Mouse (Mus musculus) thymus, postnatal 4 days (tissue): ENCODE measurements around the gene Cacna1i.

Experiments used
- DNase-seq: peaks from one replicate; pipeline ENCODE4 v3.0.0; 2021

Gene Cacna1i

GRCm38 (mm10) chr15:80277625-80278024 is 9.4 kb upstream of the Cacna1i start:
- DNase-seq: peak; percentile 85

GRCm38 (mm10) chr15:80278121-80278759 is 8.8 kb upstream of the Cacna1i start:
- DNase-seq: no peak

GRCm38 (mm10) chr15:80279053-80279452 is 8.0 kb upstream of the Cacna1i start:
- DNase-seq: no peak

- peak; percentile 77 for DNase-seq
Observed at GRCm38 (mm10) chr15:80280646-80281045, 6.4 kb upstream of the Cacna1i start.

DNA sequence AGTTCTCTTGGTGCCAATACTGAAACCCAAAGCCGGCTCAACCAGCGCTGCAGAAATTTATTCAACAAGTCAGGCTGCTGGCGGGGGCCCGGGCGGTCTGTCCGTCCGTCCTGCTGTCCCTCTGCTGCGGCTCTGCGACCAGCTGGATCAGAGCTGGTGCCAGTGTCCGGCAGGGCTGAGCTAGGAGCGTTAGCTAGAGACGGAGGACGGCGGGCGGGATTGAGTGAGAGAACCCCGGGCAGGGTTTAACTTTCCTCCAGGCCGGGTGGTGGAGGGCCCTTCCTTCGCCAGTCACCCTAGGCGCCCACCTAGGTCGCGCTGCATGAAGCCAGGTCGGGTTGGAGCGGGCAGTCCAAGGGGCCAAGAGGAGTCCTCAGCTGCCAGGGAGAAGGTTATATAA is 998 bp downstream of the Cacna1i start:
- DNase-seq: peak; percentile 16

DNA sequence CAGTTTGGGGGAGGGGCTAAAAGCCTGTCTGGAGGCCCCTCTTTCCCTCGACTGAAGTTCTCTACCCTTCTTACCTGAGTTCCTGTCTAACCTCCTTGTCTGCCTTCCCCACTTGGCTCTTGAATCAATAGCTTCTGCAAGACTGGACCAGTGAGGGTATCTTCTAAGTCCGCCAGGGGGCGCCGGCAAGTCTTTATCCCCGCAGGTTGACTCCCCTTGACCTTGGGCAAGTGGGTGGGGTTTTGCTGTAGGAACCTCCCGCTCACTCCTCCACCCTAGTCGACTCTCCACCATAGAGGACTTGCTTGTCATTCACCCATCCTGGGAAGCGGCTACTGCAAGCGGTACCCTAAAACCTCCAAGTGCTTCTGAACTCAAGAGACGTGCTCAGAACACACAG is 2.4 kb downstream of the Cacna1i start:
- DNase-seq: peak; percentile 92

DNA sequence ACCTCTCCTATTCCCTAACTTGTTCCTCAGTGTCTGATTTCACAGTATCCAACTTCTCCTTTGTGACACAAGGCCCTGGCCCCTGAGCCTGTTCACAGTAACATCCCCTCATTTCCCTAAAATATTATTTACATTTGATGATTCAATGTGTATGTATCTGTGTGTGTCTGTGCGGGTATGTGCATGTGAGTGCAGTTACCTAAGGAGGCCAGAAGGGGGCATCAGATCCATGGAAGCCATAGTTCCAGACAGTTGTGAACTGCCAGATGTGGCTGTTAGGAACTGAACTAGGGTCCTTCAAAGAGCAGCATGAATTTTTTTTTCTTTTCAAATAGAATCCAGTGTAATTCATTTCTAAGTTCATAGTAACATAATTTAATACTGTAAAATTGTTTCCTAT is 10.1 kb downstream of the Cacna1i start:
- DNase-seq: no peak

GRCm38 (mm10) chr15:80303779-80304178 is 16.7 kb downstream of the Cacna1i start:
- DNase-seq: no peak

GRCm38 (mm10) chr15:80304188-80304587 is 17.1 kb downstream of the Cacna1i start:
- DNase-seq: no peak

- DNase-seq: no peak
Observed at GRCm38 (mm10) chr15:80306146-80306545, 19.1 kb downstream of the Cacna1i start.

GRCm38 (mm10) chr15:80314731-80315130 is 27.7 kb downstream of the Cacna1i start:
- peak; percentile 18 for DNase-seq

- DNase-seq: no peak
Observed at GRCm38 (mm10) chr15:80316966-80317634, 30.1 kb downstream of the Cacna1i start.

DNA sequence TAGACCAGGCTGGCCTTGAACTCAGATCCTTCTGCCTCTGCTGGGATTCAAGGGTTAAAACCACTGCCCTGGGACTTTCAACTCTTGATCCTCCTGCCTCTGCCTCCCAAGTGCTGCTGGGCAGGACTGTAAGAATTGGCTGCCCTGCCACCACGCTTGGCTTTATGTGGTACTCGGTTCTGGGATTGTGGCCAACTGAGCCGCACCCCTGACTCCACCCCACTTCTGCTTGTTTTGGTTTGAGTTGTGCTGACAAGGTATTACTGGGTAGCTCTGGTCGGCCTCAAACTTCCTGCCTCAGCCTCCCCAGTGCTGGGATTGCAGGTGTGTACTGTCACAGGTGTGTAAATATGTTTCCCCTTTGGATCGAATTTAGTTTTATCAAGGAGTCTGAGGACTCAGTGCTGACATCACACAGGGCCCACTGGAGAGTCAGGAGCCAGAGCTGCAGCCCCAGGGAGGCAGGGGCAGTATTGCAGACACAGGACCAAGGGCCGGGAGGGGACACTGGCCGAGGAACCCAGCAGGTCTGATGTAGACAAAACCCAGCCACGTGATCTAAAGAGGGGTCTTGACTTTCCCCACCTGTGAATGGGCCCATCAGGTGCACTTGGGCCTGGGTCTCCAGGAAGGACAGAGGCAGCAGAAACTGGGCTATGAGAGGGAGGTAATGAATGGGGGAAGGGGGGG is 30.9 kb downstream of the Cacna1i start:
- no peak for DNase-seq

DNA sequence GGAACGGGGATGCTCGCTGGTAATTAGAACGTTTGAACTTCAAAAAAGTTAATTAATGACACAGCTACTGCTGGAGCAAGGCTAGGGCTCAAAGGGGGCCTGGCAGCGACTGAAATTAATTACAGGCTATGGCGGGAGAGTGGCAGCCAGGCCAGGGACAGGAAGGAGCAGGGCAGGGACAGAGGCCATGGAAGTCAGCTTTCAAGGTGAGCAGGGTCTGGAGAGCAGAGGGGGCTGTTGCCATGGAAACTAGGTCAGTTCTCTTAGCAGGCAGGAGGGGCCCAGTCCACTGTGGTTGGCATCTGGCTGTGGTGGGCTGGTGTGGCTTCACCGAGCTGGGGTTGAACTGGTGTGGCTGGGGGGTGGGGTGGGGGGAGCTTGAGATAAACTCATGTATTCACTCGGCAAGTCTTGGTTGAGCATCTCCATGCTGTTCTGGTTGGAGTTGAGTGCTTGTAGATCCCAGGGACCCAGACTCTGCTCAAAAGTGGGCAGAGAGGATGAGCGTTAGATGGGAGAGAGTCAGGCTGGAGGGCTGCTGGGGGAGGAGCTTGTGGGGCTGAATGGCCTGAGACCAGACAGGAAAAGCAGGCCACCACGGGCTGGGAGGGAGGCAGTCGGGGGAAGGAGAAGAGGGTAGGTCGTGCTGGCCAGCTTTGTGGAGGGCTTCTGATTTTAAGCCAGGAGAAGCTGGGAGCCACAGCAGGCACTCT is 31.7 kb downstream of the Cacna1i start:
- no peak for DNase-seq

DNA sequence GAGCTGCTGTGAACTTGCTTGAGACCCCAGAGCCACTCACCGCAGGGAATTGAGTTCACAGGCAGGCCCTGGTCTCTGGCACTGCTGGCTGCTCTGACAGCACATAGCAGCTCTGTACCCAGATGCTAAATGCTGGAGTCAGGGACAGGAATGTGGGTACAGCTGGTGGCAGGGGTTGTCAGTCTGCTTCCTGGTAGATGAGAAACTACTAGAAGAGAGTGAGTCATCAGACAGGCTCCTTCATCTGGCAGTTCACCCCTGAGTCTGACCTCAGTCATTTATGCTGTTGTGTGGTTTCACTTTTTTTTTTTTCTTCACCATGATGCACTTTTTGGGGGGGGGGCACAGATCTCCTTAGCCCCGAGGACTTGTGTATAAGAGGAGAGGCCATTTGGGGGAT is 32.3 kb downstream of the Cacna1i start:
- no peak for DNase-seq

DNA sequence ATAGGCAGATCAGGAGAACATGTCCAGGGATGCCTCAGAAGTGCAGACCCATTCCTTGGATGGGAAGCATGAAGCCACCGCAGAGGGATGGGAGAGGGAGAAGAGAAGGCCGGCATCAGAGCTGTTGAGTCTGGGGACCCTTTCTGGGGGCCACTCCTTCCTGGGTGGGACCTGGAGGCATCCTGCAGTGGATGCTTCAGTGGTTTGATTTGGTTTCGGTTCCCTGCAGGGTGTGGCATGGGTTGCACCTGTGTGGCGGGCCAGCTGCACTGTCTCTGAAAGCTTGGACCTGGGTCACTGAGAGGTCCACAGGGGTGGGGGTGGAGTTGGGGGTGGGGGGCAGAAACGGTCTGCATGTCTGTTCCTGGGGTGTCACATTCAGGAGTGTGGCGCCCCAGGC is 32.9 kb downstream of the Cacna1i start:
- DNase-seq: no peak

DNA sequence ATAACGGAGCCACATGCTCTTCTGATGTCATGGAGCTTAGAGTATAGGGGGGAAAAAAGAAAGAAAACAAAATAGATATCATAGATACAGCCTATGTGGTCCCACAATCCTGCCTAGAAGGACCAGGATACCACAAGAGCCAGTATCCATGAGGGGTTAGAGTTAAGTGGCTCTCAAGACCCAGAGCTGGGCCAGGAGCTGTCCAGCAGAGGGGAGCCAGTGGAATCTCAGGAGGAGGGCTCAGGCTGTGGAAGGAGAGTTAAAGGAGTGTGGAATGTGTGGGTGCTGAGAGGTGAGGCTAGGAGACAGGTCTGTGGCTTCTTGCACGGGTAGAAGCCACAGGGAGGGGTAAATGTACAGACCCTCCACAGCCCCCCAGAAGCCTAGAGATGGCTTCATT is 38.2 kb downstream of the Cacna1i start:
- DNase-seq: no peak

DNA sequence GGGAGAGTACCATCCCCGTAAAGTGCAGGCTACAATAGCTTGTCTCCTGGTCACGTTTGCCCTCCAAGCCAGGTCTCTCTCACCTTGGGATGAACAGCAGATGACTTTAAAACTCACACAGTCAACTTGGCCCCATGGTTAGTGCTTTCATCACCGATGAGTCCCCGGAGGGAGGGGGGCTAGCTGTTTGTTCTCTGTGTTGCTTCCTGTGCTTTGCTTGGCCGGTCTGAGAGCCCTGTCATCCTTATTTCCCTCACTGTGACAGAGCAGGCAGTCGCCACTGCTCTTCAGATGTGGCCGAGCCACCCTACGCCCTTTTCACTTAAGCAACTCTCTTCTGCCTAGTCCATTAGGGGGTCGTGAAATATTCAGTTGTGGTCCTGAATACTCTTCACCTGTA is 38.7 kb downstream of the Cacna1i start:
- no peak for DNase-seq

- DNase-seq: no peak
Observed at GRCm38 (mm10) chr15:80326947-80327346, 39.9 kb downstream of the Cacna1i start.

GRCm38 (mm10) chr15:80327743-80328540 is 40.9 kb downstream of the Cacna1i start:
- no peak for DNase-seq

- no peak for DNase-seq
Observed at GRCm38 (mm10) chr15:80330276-80330675, 43.2 kb downstream of the Cacna1i start.

- no peak for DNase-seq
Observed at GRCm38 (mm10) chr15:80334766-80335165, 47.7 kb downstream of the Cacna1i start.

DNA sequence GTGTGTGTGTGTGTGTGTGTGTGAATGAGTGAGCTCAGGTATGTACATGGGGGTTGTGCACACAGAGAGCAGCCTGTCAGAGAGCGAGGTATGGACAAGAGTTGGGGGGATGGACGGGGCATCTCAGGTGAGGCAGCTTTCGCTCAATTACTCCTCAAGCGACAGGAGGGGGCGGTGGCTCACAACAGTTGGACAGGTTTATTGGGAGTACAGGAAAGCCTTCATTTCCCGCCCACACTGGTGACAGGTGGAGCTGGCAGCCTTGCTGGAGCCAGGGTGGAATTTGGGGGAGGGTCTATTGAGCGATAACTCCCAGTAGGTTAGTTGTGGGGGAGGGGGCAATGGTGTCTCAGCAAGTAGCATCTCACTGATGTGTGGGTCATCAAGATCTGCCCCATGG is 48.2 kb downstream of the Cacna1i start:
- no peak for DNase-seq
